Mouse (Mus musculus) embryo, embryonic 11.5 days (tissue): Measurements from ENCODE around the gene Cd9.

Source experiments
- DNase-seq: peaks from one replicate; pipeline ENCODE4 v3.0.0-alpha.2; 2012; ENCODE audit warnings: low read depth, low spot score

Cd9 gene

DNA sequence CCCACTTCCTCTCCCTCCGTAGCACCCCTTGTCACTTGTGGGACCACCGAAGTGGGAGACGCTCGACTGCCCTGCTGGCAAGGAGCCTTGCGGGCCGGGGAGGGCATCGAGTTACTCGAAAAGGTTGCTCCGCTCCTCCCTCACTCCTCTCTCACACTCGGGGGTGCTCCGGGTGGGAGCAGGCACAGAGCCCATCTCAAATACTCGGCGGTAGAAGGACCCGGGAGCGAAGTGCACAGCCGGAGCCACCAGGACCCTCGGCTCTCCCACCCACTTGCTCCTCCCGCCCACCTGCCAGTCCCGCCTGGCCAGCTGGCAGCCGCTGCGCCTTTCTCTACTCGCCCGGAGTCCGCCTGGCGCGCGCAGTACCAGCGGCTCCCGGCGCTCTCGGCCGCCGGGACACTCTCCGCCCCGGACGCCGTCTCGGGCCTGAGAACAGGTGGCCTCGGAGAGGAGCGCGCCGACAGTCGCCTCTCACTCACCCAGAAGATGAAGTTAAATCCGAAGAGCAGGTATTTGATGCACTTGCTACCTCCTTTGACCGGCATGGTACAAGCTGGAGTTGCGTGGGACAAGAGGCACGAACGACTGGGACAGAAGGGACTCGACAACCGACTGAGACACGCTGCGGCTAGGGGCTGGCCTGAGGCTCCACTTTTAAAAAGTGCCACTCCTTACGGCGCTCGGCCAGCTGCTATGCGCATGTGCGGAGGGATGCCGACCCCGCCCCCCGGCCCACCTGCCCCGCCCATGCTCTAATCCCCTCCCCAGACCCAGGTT, at the start of gene Cd9:
Gene Cd9 (minus strand): TSS at position 700 of the 780 bp plus-strand sequence.
- peak; percentile 57 for DNase-seq

DNA sequence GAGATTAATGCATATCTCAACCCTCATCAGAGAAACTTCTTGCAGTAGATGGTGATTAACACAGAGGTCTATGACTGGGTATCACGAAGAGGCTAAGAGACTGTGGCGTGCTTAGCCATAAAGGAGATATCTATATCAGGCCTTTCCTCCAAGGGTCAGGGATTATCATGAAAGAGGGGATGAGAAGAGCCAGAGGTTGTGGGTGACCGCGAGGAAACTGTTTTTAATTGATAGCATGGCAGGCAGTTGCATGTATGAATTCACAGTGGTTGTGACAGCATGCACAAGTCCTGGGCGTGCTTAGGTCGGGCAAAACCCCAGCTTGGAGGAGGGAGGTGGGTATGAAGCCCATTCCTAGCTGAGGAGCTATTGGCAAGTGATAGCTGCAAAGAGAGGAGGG, 46.7 kb upstream of the Cd9 start:
- DNase-seq: no peak

DNA sequence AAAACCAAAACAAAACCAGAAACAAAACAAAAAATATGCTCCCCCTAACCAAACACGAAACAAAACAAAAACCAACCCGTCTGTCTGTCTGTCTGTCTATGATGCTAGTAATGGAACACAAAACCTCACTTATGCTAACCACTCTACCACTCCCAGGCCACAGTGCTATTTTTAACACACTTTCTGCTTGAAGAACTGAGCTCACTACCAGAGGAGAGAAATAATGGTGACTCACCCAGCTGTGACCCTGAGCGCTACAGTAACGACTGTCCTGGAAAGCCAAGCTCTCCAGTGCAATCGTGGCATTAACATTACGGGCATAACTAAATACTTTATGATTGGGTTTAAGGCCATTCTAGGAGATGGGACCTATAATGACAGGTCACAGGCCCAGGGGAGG, 46.2 kb upstream of the Cd9 start:
- no peak for DNase-seq

DNA sequence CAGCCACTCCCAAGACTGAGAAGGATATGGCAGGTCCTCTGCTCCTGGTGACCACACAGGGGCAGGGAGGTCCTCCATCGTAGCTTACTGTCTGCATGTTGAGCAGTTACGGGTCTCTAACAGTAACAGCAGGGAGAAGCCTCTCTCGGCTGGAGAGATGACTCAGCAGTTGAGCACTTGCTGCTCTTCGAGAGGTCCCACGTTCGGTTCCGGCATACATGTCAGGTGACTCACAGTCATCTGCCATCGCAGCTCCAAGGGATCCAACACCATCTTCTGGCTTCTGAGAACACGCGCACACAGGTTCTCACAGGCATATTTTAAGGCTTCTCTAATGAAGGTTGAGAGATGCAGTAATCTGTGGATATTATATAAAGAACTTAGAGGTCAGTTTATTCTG, 45.6 kb upstream of the Cd9 start:
- no peak for DNase-seq

DNA sequence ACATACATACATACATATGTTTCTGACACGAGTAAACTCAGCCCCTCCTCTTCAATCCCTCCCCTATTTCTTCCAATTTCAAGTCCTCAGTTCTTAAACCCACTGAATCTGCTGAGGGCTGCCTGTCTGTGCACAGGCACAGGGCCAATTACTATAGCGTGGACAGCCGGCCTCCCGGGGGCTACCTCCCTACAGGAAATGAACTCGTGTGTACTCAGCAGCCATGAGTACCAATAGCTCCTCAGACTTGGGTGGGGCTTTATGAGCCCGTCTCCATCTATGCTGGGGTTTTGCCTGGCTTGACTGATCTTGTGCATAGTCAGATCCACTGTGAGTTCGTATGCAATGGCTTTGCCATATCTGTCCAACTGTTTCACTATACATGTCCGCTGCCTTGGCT, 44.8 kb upstream of the Cd9 start:
- DNase-seq: no peak

DNA sequence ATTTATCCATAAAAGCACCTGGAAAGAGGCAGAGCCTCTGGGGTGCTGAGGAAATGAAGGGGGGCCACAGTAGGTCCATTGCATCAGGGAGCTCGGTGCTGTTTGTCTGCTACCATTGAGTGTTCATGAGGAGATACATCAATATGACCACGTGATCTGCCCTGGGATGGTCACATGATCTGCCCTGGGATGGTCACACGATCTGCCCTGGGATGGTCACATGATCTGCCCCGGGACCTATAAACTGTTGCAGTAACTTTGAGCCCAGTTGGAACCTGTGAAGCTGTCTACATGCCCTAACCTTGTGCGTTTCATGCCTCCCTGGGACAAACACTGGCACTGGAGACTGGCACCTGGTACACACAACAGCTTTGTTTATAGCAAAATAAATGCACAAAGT, 43.9 kb upstream of the Cd9 start:
- no peak for DNase-seq

DNA sequence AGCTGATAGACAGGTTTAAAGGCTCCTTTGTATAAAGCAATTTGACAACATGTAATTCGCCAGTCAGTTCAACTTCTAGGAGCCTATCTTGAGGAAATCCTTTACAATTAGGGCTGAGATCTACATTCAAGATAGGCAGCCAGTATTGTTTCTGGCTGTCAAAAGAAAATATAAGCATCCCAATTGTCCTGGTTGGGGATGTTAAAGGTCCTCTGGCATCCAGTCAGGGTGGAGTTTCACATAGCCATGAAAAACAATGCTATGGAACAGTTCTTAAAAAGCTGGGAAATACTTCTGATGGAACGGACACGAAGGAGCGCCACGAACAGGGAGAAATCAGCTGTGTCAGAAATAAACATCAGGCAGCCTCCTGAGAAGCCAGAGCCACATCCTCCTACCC, 40.4 kb upstream of the Cd9 start:
- DNase-seq: no peak

DNA sequence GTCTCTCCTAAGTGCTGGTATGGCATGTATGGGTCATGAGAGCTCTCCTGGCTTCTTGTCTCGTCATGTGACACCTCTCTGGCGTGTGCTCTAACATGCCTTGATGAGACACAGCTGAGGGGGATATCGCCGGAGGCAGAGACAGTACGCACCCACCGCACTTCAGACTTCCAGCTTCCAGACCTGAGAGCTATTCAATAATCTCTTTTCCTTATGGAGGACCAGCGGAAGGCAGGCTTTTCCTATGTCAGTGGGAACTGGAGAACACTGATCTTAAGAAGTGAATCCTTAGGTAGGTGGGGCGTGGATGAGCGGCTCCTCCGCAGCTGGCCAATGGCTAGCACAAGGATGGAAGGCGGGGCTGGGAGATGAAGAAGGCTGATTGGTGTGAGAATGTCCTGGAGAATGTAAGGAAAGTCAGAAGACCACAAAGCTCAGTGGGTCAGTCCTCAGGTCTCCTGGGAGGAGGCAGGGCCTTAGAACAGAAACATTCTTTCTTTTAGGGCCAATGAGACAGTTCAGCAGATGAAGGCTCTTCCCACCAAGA, 38.6 kb upstream of the Cd9 start:
- no peak for DNase-seq

DNA sequence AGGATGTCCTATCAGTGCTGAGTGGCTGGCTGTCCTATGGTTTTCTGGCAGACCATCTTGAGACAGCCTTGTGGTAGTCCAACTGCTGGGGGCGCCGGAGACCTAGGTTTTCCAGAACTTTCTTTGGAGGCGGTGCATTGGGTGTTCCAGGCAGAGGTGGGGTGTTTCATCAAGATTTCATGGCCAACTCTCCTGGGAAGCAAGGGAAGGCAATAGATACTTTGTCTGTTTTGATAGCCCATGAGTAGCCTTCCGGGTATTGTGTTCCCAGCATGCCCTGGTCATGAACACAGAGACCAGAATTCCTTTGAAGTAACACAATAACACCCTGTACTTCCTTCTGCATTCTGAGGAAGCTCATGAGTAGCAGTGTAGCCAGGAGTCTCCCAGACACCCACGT, 34.9 kb upstream of the Cd9 start:
- no peak for DNase-seq

DNA sequence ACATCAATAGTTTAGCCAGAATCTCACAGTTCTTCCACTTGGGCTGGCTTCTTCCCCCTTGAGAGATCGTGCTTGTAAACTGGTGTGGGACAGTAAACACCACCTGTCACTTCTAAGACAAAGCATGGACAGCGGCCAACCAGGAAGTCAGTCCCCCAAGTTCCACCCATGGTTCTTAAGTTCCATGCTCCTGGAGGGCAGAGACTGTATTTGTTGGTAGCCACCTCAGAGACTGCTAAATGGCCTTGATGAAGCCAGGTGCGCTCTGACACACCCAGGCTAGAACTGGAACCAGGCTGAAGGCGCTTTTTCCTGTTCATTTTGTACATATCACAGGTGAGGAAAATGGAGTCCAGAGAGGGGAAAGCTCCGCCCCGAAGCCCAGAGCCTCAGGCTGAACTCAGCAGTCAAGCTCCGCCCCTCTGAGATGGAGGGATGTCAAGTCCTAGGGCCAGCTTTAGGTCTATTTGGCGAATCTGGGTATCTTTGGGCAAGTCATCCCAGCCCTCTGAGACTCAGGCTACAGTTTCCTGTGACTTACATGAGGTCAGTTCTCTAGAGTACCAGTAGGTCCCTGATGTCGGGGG, 34.1 kb upstream of the Cd9 start:
- no peak for DNase-seq

DNA sequence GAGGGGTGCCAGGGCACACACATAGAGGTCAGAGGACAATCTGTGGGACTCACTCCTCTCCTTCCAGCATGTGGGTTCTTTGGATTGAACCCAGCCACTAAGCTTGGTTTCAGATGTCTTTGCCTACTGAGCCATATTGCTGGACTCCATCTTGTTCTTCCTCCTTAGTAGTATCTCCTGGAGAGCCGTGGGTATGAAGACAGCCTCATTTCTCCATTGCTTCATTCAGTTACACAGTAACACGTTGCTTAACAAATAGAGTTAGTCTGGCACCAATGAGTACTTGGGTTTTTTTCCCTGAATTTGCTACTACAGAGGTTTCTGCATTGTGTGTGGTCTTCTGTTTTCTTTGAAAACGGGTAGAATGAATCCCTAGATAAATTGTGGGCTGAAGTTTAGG, 31.5 kb upstream of the Cd9 start:
- DNase-seq: no peak

DNA sequence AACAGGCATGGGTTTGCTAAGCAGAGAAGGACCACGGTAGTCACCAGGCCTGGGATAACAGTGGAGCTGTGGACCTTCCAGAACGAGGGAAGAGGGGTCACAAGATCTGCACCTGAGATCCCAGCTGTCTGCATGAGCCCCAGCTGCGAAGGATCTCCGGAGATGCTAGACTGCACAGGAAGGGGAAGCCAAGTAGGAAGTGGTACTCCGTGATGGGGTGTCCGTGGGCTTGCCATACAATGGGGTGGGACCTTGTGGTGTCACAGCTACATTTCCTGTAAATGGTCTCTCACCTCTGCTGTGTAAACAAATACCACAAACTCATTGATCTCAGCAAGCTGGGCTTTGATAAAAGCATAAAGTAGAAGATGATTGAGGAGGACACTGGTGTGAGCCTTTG, 29.4 kb upstream of the Cd9 start:
- DNase-seq: no peak

DNA sequence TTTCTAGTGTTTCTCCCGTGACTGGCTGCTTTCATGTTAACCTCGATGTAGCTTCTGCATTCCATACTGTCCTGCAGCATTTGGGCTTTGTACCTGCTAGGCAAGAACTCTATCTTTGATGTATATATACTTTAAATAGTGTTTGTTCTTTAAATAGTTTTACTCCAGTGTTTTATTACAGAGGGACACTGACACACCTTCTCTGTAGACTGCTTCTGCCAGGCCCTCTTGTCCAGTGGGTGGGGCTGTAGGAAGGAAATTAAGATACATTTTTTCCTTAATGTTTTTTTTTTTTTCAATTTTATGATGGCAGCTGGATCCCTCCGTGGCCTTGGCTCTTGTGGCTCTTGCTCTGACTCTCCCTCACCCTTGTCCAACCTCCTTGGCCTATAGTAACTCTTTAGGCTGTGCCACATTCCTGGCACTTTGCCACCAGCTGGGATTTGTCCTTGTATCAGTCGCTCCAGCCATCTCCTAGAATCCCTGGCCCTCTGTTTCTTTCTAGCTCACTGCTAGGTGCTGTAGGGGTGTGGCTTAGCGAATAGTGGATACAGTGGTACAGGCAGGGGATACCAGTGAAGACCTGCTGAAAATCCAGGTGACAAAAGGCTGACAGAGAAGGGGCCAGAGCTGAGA, 27.1 kb upstream of the Cd9 start:
- no peak for DNase-seq

DNA sequence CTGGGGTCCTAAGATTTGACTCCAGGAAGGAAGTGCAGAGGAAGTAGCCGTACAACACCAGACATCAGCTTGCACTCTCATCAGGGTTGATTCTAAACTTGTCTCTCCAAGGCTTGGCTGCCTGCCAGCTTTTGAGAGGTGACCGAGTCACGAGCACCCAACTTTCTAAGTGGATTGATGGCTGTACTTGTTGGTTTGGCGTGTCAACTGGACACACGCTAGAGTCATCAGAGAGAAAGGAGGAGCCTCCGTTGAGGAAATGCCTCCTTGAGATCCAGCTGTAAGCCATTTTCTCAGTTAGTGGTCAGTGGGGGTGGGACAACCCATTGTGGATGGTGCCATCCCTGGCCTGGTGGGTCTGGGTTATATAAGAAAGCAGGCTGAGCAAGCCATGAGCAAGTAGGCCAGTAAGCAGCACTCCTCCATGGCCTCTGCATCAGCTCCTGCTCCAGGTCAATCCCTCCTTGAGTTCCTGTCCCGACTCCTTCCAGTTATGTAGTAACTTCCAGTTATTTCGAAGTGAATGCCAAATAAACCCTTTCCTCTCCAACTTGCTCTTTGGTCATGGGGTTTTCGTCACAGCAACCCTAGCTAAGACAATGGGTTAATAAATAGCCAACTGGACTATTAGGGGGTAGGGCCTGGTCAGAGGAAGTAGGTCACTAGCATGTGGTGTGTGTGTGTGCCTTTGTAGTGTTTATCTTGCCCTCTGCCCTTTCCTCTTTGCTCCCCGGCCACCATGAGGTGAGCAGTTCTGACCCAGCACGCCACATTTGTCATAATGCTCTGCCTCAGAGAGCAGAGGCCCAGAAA, 21.1 kb upstream of the Cd9 start:
- no peak for DNase-seq

DNA sequence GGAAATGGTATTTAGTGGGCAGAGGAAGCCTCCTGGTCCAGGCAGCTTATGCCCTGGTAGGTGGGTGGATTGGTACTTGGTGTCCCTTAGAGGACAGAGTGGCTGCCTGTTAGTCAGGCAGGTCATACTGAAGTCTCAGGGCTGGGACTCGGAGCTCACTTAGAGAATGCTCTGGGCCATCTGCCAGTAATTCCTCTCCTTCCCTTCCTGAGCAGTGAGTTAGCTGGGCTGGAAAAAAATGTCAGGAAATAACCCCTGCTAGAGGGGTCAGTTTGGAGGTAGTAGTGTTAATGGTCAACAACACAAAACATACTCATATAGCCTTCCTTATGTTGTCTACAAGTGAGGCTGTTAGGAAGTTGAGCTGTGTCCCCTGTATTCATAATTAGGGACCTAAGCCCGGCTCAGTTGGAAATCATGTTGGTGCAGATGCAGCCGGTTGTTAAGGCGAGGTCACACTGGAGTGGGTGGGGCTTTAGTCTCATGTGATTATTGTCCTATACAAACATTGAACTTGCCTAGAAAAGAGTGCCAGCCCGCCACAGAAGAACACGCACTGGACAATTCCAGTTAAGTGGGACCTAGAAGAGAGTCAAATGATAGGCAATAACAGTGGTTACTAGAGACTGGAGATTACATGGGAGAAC, 18.5 kb upstream of the Cd9 start:
- no peak for DNase-seq

DNA sequence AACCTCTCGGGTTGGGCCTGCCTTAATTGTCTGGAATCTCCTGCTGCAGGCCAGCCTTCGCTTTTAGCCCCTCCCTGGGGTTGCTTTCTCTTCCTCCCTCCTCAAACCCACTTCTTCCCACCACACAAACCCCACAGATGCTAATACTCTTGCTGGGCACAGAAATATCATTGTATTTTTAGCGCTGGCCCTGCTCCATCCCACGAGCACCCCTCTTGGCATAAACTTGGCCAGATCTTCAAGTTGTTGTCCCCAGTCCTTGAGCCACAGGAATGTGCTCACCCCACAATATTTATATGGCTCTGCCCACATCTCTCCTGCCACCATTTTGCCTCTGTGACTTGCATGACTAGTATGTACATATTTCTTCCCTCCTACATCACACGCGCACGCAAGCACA, 16.6 kb upstream of the Cd9 start:
- DNase-seq: no peak

DNA sequence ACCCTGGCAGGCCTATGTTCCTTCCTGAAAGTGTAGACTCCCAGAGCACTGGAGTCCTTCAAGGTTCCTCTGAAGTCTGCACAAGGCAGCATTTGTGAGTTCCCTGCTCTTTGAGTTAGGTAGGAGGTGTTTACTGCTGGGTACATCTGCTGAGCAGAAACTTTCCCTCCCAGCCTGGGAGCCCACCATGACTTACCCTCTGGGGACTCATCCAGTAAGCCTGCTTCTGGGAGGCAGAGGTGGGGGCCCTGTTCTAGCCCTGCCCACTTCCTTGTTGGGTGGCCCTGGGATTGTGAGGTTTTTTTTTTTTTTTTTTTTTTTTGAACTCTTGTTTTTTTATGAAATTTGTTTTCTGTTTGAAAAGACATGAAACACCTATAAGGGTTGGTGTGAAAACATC, 16.1 kb upstream of the Cd9 start:
- DNase-seq: no peak

DNA sequence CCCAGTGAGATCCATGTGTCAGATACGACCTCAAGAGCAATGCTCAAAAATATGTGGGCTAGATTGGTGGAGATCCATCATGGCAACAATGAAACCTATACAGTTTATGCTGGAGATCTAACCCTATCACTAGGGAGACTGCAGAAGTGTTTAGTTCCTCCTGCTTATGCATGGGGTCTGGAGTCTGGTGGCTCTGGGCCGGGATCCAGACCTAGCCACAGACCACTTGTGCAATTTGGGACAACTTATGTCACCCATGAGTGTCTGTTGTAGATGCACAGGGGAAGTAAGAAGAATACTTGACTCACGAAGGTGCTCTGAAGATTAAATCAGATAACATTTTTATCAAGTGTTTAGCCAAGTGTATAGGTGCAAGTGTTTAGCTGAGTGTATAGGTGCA, 15.2 kb upstream of the Cd9 start:
- no peak for DNase-seq

DNA sequence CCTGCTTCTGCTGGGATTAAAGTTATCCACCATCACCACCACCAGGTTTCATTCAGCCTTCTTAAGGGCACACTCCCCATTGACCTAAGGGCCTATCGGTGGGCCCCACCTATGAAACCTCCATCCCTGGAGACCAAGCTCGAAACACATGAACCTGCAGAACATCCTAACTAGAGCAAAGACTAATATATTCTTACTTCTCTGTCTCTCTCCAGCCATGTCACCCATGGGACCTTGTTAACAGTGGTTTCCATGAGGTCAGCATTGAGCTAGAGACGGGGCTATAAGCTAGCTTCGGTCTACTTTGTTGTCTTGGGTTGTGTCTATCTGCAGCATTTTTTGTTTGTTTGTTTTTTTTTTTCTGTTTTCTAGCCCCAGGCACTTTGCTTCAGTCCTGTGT, 11.8 kb upstream of the Cd9 start:
- no peak for DNase-seq

DNA sequence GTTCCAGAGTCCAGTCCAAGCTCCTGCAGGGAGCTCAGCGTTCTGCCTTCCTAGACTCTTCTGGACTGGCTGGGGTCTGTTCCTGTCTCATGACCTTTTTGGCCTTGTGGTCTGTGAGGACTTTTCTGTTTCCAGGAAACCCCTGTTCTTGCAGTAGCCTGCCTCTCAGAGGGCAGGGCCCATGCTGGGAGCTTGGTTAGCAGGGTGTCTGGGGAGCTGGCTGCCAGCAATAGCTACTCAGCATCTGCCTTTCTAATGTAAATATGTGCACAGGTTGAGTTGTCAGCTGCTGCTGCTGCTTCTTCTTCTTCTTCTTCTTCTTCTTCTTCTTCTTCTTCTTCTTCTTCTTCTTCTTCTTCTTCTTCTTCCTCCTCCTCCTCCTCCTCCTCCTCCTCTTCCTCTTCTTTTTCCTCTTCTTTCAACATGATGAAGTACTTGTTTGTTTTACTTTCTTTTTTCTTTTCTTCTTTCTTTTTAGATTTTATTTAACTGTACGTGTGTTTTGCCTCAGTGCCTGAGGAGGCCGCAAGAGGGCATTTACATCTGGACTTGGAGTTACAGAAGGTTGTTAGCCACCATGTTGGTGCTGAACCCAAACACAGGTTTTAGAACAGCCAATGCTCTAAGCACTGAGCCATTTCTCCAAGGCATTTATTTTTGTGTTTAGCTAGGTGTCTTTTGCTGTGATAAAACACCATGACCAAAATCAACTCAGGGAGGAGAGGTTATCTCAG, 10.2 kb upstream of the Cd9 start:
- no peak for DNase-seq
